Mouse (Mus musculus) hindbrain, embryonic 13.5 days (tissue): ENCODE results near the gene Plcg2. TPM values are rescaled to one million over a fixed set of nuclear protein-coding genes. Genes with fewer than 3 reads are reported as not detected.
A peak's percentile ranks its signal among the peaks of the same experiment; 100 is the strongest.

Experiments
- ATAC-seq: fragments of 200-750 bp; cut with Nextera tagmentation; 2 replicates; pipeline ENCODE4 v1.8.0; 2017; ENCODE audit warnings: moderate TSS enrichment; ENCODE audit not compliant: low FRiP score
- H3K27ac ChIP-seq: fragments of 300-500 bp; sonication (generic); 2 replicates; pipeline ENCODE4 v1.5.1; 2015; ENCODE audit warnings: inconsistent platforms, mild to moderate bottlenecking, moderate library complexity
- H3K27me3 ChIP-seq: fragments of 300-500 bp; sonication (generic); 2 replicates; pipeline ENCODE4 v1.6.1; 2015; ENCODE audit warnings: mild to moderate bottlenecking, inconsistent platforms
- H3K36me3 ChIP-seq: fragments of 300-500 bp; sonication (generic); 2 replicates; pipeline ENCODE4 v1.6.1; 2015; ENCODE audit warnings: mild to moderate bottlenecking, inconsistent platforms
- H3K4me1 ChIP-seq: fragments of 300-500 bp; sonication (generic); replicated peaks from 2 replicates; pipeline ENCODE4 v1.6.1; 2015; ENCODE audit warnings: inconsistent platforms
- H3K4me2 ChIP-seq: fragments of 300-500 bp; sonication (generic); 2 replicates; pipeline ENCODE4 v1.6.1; 2015; ENCODE audit warnings: inconsistent platforms, mild to moderate bottlenecking, moderate library complexity
- H3K4me3 ChIP-seq: fragments of 300-500 bp; sonication (generic); 2 replicates; pipeline ENCODE4 v1.5.1; 2015; ENCODE audit warnings: mild to moderate bottlenecking, inconsistent platforms
- H3K9ac ChIP-seq: fragments of 300-500 bp; sonication (generic); 2 replicates; pipeline ENCODE4 v1.6.1; 2015; ENCODE audit warnings: mild to moderate bottlenecking, inconsistent platforms
- H3K9me3 ChIP-seq: fragments of 300-500 bp; sonication (generic); 2 replicates; pipeline ENCODE4 v1.6.1; 2016; ENCODE audit warnings: inconsistent platforms
- WGBS: fragments of 180-500 bp; shearing (Covaris S2); methylation state at CpG from one replicate; pipeline ENCODE4 v1.1.7; 2015; 5-methylcytosine and 5-hydroxymethylcytosine counted together
- polyA plus RNA-seq: library from polyadenylated mRNA; unstranded; fragments of >200 nt; fragmentation: Nextera tagmentation; extraction: Ambion mirVana; gene quantifications from 2 replicates; pipeline ENCODE4 v1.2.1, GENCODE M21; 2015

The Plcg2 gene
- polyA plus RNA-seq, 1 experiment from 2014 or later, result 1.3 TPM

- no peak overlapping the region for H3K9ac ChIP-seq
Observed at GRCm38 (mm10) chr8:117562445-117563014, 64.4 kb downstream of the Plcg2 start.

GRCm38 (mm10) chr8:117569409-117569808 is 71.3 kb downstream of the Plcg2 start:
- H3K4me1 ChIP-seq, result no peaks in the 10 kb centered on the region
- no peaks in the 10 kb centered on the region for H3K36me3 ChIP-seq
- WGBS, result 41% methylated on average over 5 of the region's 5 CpGs
- no peaks in the 10 kb centered on the region for H3K9me3 ChIP-seq
- H3K27me3 ChIP-seq, result no peaks in the 10 kb centered on the region
- no peak overlapping the region for H3K9ac ChIP-seq
- H3K4me2 ChIP-seq, result no peak overlapping the region
- H3K4me3 ChIP-seq, result no peak overlapping the region
- no peak for ATAC-seq
- no peak overlapping the region for H3K27ac ChIP-seq

More at GRCm38 (mm10) chr8:117562445-117563014, 64.4 kb downstream of the Plcg2 start:
- 31% methylated on average over 16 of the region's 16 CpGs for WGBS
- peak overlapping the region; percentile 34 for H3K4me2 ChIP-seq
- 0 out of 2 replicates have a peak overlapping the region, but pooled peaks have one; percentile 3 for H3K4me3 ChIP-seq
- H3K9me3 ChIP-seq, result no peaks in the 10 kb centered on the region
- 0 out of 2 replicates have a peak, but pooled peaks cover 3% of the 10 kb centered on the region for H3K4me1 ChIP-seq
- ATAC-seq, result no peak
- peaks cover 19% of the 10 kb centered on the region for H3K27me3 ChIP-seq
- no peak overlapping the region for H3K27ac ChIP-seq
- H3K36me3 ChIP-seq, result no peaks in the 10 kb centered on the region

- H3K9me3 ChIP-seq, result no peaks in the 10 kb centered on the region
- no peak for ATAC-seq
- 56% methylated on average over 9 of the region's 9 CpGs for WGBS
- H3K4me3 ChIP-seq, result no peak overlapping the region
- no peak overlapping the region for H3K27ac ChIP-seq
- H3K4me1 ChIP-seq, result no peaks in the 10 kb centered on the region
- no peaks in the 10 kb centered on the region for H3K27me3 ChIP-seq
- no peaks in the 10 kb centered on the region for H3K36me3 ChIP-seq
- no peak overlapping the region for H3K9ac ChIP-seq
- H3K4me2 ChIP-seq, result no peak overlapping the region
Observed at GRCm38 (mm10) chr8:117576291-117576785, 78.2 kb downstream of the Plcg2 start.

- ATAC-seq, result no peak
- H3K27me3 ChIP-seq, result no peaks in the 10 kb centered on the region
Observed at GRCm38 (mm10) chr8:117577059-117577458, 79.0 kb downstream of the Plcg2 start.

GRCm38 (mm10) chr8:117577883-117578282 is 79.8 kb downstream of the Plcg2 start:
- H3K4me1 ChIP-seq, result no peaks in the 10 kb centered on the region
- no peak overlapping the region for H3K27ac ChIP-seq
- no peak overlapping the region for H3K4me2 ChIP-seq
- 62% methylated on average over 10 of the region's 10 CpGs for WGBS
- H3K27me3 ChIP-seq, result no peaks in the 10 kb centered on the region
- H3K9me3 ChIP-seq, result peaks cover 6% of the 10 kb centered on the region
- no peaks in the 10 kb centered on the region for H3K36me3 ChIP-seq
- no peak for ATAC-seq
- no peak overlapping the region for H3K4me3 ChIP-seq
- no peak overlapping the region for H3K9ac ChIP-seq

More at GRCm38 (mm10) chr8:117577059-117577458, 79.0 kb downstream of the Plcg2 start:
- no peaks in the 10 kb centered on the region for H3K36me3 ChIP-seq
- no peak overlapping the region for H3K9ac ChIP-seq
- WGBS, result 88% methylated on average over 6 of the region's 6 CpGs
- H3K9me3 ChIP-seq, result no peaks in the 10 kb centered on the region
- H3K27ac ChIP-seq, result no peak overlapping the region
- no peaks in the 10 kb centered on the region for H3K4me1 ChIP-seq
- H3K4me3 ChIP-seq, result no peak overlapping the region
- no peak overlapping the region for H3K4me2 ChIP-seq

GRCm38 (mm10) chr8:117578856-117579255 is 80.8 kb downstream of the Plcg2 start:
- no peak for ATAC-seq
- no peak overlapping the region for H3K9ac ChIP-seq
- H3K27ac ChIP-seq, result no peak overlapping the region

GRCm38 (mm10) chr8:117593862-117594261 is 95.8 kb downstream of the Plcg2 start:
- Histone ChIP-seq H3K9me3 (no peaks in the 10 kb centered on the region), H3K4me2 (no peak overlapping the region), H3K4me3 (no peak overlapping the region), H3K27me3 (no peaks in the 10 kb centered on the region), H3K36me3 (no peaks in the 10 kb centered on the region), H3K9ac (no peak overlapping the region), H3K27ac (no peak overlapping the region), H3K4me1 (no peaks in the 10 kb centered on the region)
- no peak for ATAC-seq
- 88% methylated on average over 5 of the region's 5 CpGs for WGBS

More at GRCm38 (mm10) chr8:117578856-117579255, 80.8 kb downstream of the Plcg2 start:
- WGBS, result 94% methylated on average over 6 of the region's 6 CpGs
- no peaks in the 10 kb centered on the region for H3K27me3 ChIP-seq
- peaks cover 10% of the 10 kb centered on the region for H3K9me3 ChIP-seq
- H3K4me2 ChIP-seq, result no peak overlapping the region
- no peaks in the 10 kb centered on the region for H3K4me1 ChIP-seq
- no peaks in the 10 kb centered on the region for H3K36me3 ChIP-seq
- no peak overlapping the region for H3K4me3 ChIP-seq

GRCm38 (mm10) chr8:117595001-117595400 is 96.9 kb downstream of the Plcg2 start:
- no peaks in the 10 kb centered on the region for H3K27me3 ChIP-seq
- H3K4me2 ChIP-seq, result no peak overlapping the region
- no peak for ATAC-seq
- 95% methylated on average over 2 of the region's 2 CpGs for WGBS
- no peaks in the 10 kb centered on the region for H3K4me1 ChIP-seq
- no peaks in the 10 kb centered on the region for H3K36me3 ChIP-seq
- H3K27ac ChIP-seq, result no peak overlapping the region
- no peaks in the 10 kb centered on the region for H3K9me3 ChIP-seq
- H3K4me3 ChIP-seq, result no peak overlapping the region
- no peak overlapping the region for H3K9ac ChIP-seq

- no peak overlapping the region for H3K4me2 ChIP-seq
- no peaks in the 10 kb centered on the region for H3K9me3 ChIP-seq
- no peak overlapping the region for H3K4me3 ChIP-seq
- no peak overlapping the region for H3K9ac ChIP-seq
- H3K4me1 ChIP-seq, result no peaks in the 10 kb centered on the region
- 83% methylated on average over 5 of the region's 5 CpGs for WGBS
- ATAC-seq, result no peak
- H3K27me3 ChIP-seq, result no peaks in the 10 kb centered on the region
- H3K27ac ChIP-seq, result no peak overlapping the region
- H3K36me3 ChIP-seq, result no peaks in the 10 kb centered on the region
Observed at GRCm38 (mm10) chr8:117596777-117597176, 98.7 kb downstream of the Plcg2 start.

GRCm38 (mm10) chr8:117600839-117601238 is 102.7 kb downstream of the Plcg2 start:
- H3K27ac ChIP-seq, result no peak overlapping the region
- H3K4me3 ChIP-seq, result no peak overlapping the region
- ATAC-seq, result no peak
- no peaks in the 10 kb centered on the region for H3K36me3 ChIP-seq
- H3K4me1 ChIP-seq, result no peaks in the 10 kb centered on the region
- H3K4me2 ChIP-seq, result no peak overlapping the region
- no peaks in the 10 kb centered on the region for H3K27me3 ChIP-seq
- WGBS, result 74% methylated on average over 13 of the region's 13 CpGs
- no peak overlapping the region for H3K9ac ChIP-seq
- no peaks in the 10 kb centered on the region for H3K9me3 ChIP-seq

GRCm38 (mm10) chr8:117604101-117604500 is 106.0 kb downstream of the Plcg2 start:
- H3K4me1 ChIP-seq, result no peaks in the 10 kb centered on the region
- H3K27ac ChIP-seq, result no peak overlapping the region
- H3K4me3 ChIP-seq, result no peak overlapping the region
- H3K4me2 ChIP-seq, result no peak overlapping the region
- no peaks in the 10 kb centered on the region for H3K36me3 ChIP-seq
- no peak overlapping the region for H3K9ac ChIP-seq
- no peak for ATAC-seq
- 76% methylated on average over 12 of the region's 12 CpGs for WGBS
- H3K9me3 ChIP-seq, result no peaks in the 10 kb centered on the region
- no peaks in the 10 kb centered on the region for H3K27me3 ChIP-seq

GRCm38 (mm10) chr8:117604671-117605070 is 106.6 kb downstream of the Plcg2 start:
- Histone ChIP-seq H3K9me3 (no peaks in the 10 kb centered on the region), H3K27ac (no peak overlapping the region), H3K36me3 (no peaks in the 10 kb centered on the region), H3K27me3 (no peaks in the 10 kb centered on the region), H3K9ac (no peak overlapping the region), H3K4me3 (no peak overlapping the region), H3K4me2 (no peak overlapping the region), H3K4me1 (no peaks in the 10 kb centered on the region)
- 82% methylated on average over 14 of the region's 14 CpGs for whole genome bisulfite sequencing
- ATAC-seq, result no peak

- Histone ChIP-seq H3K36me3 (no peaks in the 10 kb centered on the region), H3K27me3 (no peaks in the 10 kb centered on the region)
- WGBS, result 90% methylated on average over 8 of the region's 8 CpGs
Observed at GRCm38 (mm10) chr8:117605201-117605600, 107.1 kb downstream of the Plcg2 start.

More at GRCm38 (mm10) chr8:117605201-117605600, 107.1 kb downstream of the Plcg2 start:
- H3K27ac ChIP-seq, result no peak overlapping the region
- no peak overlapping the region for H3K4me2 ChIP-seq
- no peak for ATAC-seq
- H3K9ac ChIP-seq, result no peak overlapping the region
- H3K4me3 ChIP-seq, result no peak overlapping the region
- H3K4me1 ChIP-seq, result no peaks in the 10 kb centered on the region
- H3K9me3 ChIP-seq, result no peaks in the 10 kb centered on the region
